Mouse (Mus musculus) frontal cortex, postnatal 10 days (tissue): Measurements from ENCODE around the gene Pold1.

Experiments used
- DNase-seq, 2 experiments: peaks; one replicate each; pipeline ENCODE4 v3.0.0; 2022; ENCODE audit warnings: low spot score in 2 of 2, mixed read lengths in 1 of 2

Pold1 gene

DNA sequence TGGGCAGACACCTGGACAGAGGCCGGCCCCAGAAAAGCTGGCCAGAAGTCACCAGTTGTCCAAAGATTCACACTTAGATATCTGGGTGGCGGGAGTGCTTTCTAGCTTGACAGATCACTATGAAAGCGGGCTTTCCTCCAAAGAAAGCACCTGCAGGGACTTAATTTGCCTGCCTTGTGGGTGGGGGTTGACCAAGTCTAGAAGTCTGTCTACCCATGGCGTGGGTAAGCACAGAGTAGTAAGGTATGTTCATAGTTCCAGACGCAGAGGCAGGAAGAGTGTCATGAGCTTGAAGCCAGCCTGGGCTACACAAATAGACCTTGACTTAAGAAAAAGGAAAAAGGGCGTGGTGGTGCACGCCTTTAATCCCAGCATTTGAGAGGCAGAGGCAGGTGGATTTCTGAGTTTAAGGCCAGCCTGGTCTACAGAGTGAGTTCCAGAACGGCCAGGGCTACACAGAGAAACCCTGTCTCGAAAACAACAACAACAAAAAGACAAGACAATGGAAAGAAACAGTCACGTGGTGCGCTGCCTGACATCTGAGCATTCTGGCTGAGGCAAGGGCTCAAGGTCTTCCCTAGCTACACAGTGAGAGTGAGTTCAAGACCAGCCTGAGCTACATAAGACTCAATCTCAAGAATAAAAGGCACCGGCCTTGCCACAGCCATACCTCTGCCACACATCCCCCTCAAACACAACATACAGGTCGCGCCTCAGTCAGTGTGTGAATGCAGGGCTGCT lies 22.1 kb downstream of the Pold1 start:
- no peak for DNase-seq

- DNase-seq: peak in 1 of 2 experiments; percentile 51
These were observed 23.4 kb downstream of the Pold1 start for GRCm38 (mm10) chr7:44525126-44525832.

DNA sequence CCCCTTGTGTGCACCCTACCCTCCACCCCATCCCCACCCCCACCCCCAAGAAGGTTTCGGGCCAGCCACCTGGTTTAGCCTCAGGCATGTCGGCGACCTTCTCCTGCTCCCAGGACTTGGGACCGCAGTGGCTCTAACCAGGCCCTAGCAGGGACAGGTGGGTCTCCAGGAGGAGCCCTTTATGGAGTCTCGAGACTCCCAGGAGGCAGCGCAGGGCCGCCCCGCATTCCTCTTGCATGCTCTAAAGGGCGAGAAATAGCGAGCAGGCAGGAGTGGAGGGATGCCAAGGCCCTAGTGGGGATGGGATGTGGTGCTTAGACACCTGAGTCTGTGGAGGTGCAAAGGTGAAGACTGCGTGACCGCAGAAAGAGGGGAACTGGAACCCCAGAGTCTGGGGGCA lies 24.1 kb downstream of the Pold1 start, which contains the start of gene Mybpc2:
Gene Mybpc2, minus strand, starts transcription at position 155 of the 400 bp plus-strand sequence.
- DNase-seq: no peak

DNA sequence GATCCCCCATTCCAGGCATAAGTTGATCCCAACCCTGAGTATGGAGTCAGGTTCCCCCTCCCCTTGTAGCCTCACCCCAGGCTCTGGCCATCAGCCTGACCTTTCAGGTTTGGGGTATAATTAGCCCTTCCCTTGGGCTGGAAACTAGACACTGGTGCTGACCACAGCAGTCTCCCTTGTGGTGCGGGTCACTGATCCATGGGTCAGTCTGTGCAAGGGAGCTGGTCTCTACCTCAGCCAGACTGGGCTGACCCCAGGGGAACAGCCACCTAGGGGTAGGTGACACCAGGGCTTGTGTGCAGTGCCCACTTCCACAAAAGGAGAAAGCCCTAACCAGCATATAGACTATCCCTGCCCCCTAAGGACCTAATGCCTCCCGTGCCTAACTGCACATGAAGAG lies 25.6 kb downstream of the Pold1 start:
- DNase-seq: no peak

- peak in 1 of 2 experiments; percentile 42 for DNase-seq
These were observed 26.9 kb downstream of the Pold1 start for GRCm38 (mm10) chr7:44521710-44522109.

DNA sequence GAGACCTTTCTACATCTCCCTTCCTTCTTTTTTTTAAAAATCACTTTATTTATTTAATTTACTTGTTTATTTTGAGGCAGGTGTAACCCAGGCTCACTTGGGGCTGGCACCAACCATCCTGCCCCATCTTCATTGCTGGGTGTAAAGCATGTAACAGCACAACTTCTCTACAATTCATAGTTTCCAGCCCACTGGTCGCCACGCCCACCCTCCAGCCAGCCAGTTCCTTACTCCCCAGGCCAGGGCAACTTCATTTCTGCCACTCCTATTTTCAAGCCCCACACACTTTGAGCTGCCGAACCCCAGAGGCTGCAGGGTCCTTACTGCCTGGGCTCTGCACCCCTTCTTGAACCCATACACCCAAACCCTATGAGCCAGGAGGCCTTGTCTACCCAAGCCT lies 27.7 kb downstream of the Pold1 start:
- DNase-seq: no peak

GRCm38 (mm10) chr7:44519240-44519913 lies 29.3 kb downstream of the Pold1 start:
- DNase-seq: no peak

DNA sequence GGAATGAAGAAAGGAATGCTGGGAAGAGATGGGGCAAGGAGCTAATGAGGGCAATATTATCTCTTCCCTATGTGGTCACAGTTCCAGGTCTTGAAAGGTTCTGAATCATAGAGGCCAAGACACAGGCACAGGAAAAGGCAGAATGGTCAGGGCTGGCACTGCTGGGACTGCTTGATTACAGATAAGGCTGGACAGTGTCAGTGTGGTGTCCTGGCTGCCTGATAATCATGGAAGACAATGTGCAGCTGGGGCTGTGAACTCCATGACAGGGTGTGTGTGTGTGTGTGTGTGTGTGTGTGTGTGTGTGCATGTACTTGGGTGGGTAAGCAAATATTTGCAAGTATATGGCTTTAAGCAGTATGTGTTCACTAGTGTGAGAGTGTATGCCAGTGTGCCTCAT lies 41.2 kb downstream of the Pold1 start:
- no peak for DNase-seq

GRCm38 (mm10) chr7:44501563-44502115 lies 47.0 kb downstream of the Pold1 start:
- peak in 1 of 2 experiments; percentile 67 for DNase-seq

DNA sequence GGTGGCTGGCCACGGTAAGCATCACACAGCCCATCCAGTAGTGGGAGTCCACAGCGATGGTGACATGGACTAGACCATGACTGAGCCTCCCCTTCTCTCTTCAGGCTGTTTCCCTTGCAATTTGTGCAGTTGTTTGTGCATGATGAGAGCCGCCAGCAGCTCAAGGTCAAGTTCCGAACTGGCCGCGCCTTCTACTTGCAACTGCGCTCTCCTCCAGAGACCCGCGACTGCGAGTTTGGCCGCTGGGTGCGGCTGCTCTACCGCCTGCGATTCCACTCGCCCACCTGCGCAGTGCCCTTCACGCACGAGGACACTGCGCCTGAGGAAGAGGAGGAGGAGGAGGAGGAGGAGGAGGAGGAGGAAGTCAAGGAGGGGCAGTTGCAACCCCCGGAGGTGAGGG lies 48.6 kb downstream of the Pold1 start:
- no peak for DNase-seq

- no peak for DNase-seq
These were observed 49.7 kb downstream of the Pold1 start for GRCm38 (mm10) chr7:44498922-44499321.

- no peak for DNase-seq
These were observed 51.1 kb downstream of the Pold1 start for GRCm38 (mm10) chr7:44497361-44498055.

- DNase-seq: no peak
These were observed 51.9 kb downstream of the Pold1 start for GRCm38 (mm10) chr7:44496771-44497109.

DNA sequence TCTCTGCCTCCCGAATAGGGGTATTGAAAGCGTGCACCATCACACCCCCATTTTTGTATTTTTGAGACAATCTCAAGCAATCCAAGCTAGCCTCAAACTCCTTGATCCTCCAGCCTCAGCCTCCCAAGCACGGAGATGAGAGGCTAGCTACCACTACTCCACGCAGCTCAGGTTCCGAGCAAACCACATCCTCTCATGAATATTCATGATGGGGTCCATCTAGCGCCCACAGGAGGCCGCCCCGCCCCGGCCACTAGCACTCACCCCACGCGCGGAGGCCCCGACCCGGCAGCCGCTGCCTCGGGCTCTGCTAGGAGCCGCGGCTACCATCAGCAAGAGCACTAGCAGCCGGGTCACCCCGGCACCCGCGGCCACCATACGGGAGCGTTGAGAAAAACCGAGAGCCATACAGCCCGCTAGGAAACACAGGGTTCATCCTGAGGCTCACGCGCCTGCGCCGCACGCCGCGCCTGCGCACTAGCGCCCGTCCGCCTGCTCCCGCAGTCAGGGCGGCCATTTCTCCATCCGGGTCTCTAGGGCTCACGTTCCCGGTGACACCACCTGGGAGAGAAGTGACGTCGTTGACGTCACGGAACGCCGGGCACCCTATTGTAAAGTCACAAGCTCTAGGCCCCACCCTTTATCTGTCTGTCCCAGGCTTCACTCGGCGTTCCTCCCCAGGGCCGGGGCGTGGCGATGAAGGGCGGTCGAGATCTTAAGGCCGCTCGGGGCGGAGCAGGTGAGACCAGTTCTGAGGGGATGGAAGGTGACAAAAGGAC lies 52.5 kb downstream of the Pold1 start, which contains the start of the genes Emc10 and Fam71e1:
Gene Emc10, minus strand, starts transcription at position 538 of the 779 bp plus-strand sequence.
Gene Fam71e1, plus strand, starts transcription at position 590 of the 779 bp plus-strand sequence.
- DNase-seq: peak; percentile 97 to 98

DNA sequence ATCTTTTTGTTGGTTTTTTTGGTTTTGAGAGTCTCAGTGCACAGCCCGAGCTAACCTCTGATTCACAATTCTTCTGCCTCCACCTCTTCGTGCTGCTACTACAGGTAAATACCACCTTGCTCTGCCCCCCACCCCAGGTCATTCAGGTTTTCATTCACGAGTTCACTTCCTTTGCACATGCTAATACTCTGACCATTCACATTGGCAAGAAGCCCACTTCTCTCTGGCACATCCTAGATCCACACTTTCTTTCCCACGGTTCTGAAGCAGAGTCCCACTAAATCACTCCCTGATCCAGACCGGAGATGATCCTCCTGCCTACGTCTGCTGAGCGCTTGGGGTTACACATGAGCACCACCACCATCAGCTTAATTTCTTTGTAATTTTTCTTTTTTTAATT lies 53.6 kb downstream of the Pold1 start:
- no peak for DNase-seq

GRCm38 (mm10) chr7:44494681-44495080 lies 54.0 kb downstream of the Pold1 start:
- DNase-seq: peak in 1 of 2 experiments; percentile 12

DNA sequence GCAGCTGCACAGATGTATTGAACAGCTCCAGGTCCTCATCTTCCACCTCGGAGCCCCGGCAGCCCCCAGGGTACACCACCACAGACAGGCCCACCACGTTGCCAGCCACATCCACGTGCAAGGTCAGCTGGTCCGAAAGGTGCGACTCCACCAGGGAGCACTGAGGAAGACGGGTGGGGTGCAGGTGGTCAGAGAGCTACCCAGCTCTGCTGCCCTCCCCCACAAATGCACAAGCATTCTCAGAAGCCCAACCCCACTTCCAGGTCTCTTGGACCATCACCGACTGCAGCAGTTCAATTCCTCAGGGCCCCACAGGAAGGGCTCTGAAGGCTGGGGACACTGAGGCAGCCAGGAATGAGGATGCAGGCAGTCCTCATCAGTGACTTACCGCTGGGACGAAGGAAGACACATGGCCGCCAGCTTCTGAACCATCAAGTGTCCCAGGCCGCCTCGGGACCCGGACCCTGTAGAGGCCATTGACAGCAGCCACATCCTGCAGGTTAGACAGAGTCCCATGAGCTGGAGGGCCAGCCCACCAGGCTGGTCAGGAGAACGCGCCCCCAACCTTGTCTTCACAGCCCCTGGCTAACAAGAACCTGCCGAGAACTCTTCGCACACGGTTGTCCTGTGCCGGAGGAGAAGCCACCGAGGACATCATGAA lies 56.4 kb downstream of the Pold1 start:
- peak in 1 of 2 experiments; percentile 8 for DNase-seq

GRCm38 (mm10) chr7:44491391-44491790 lies 57.3 kb downstream of the Pold1 start:
- DNase-seq: peak in 1 of 2 experiments; percentile 2

- peak in 1 of 2 experiments; percentile 6 for DNase-seq
These were observed 58.4 kb downstream of the Pold1 start for GRCm38 (mm10) chr7:44490281-44490680.

- no peak for DNase-seq
These were observed 60.1 kb downstream of the Pold1 start for GRCm38 (mm10) chr7:44488545-44488944.
